Mouse (Mus musculus): ENCODE measurements around the gene Slc16a9.

The Slc16a9 gene

DNA sequence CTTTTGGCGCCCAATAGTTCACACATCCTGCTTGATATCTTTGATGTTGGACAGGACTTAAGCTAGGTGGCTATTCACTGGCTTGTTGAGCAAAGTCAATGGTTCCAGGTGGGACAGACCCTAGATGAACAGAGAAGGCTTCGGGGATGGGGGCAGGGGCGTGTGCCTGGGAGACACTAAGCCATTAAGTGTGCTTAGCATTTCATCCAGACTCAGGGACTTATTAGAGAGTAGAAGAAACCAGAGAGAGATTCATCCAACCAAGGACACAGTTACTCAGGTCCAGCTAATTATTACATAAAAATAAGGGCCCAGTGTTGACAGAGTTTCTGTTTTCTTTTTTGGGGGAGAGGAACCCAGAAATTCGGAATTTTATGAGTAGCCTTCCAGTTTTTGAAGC, 5.5 kb downstream of the Slc16a9 start:
- DNase-seq (ENCODE audit: low spot score), result no peak

- no peak for DNase-seq (ENCODE audit: low spot score)
These were observed 5.9 kb downstream of the Slc16a9 start for GRCm38 (mm10) chr10:70250766-70251165.

- DNase-seq (ENCODE audit: low spot score), result no peak
These were observed 9.8 kb downstream of the Slc16a9 start for GRCm38 (mm10) chr10:70254666-70255065.

DNA sequence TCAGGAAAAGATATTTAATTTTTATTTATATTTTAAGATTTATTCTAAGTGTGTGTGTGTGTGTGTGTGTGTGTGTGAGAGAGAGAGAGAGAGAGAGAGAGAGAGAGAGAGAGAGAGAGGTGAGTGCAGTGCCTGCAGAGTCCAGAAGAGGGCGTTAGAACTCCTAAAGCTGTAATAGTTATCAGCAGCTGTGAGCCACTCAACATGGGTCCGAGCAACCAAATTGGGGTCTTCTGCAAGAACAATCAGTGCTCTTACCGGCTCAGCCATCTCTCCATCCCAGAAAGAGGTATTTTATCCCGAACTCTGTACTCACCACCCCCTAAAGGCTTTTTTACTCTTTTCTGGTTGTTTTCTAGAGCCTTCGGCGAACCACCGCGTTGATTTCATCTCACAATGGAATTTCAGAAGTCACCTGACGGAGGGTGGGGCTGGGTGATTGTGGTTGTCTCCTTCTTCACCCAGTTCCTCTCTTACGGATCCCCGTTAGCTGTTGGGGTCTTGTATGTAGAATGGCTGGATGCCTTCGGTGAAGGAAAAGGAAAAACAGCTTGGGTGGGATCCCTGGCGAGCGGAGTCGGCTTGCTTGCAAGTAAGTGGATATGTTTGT, 10.8 kb downstream of the Slc16a9 start:
- no peak for DNase-seq (ENCODE audit: low spot score)

DNA sequence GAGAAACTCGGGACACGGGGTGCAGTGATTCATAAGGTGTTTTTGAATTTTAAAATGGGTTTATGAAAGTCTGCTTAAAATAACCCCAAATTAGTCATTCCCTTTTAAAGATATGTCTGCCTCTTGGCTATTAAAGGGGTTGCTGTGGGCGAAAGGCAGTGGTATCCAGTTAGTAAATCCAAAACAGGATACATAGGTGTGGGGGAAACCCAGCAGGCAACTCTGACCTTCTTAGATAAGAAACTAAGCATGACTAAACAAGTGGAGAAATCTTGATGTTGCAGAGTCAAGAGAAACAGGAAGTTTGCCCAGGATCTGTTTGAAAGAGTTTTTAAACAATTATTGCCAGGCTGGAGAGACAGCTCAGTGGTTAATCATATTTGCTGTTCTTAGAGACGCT, 12.1 kb downstream of the Slc16a9 start:
- DNase-seq (ENCODE audit: low spot score), result no peak

DNA sequence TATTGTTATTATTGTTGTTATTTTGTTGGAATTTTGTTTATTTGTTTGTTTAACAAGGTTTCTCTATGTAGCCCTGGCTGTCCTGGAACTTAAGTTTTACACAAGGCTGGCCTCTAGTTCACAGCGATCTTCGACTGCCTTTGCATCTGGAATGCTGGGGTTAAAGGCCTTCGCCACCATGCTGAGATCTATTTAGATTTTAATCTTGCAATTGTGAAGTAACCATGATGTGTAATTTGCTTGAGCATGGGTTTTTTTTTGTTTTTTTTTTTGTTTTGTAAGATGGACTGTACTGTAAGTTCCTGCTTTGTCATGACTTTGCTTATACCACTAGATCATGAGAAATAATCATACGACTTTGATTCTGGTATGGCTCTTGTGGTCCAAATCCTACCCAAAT, 16.0 kb downstream of the Slc16a9 start:
- no peak for DNase-seq (ENCODE audit: low spot score)

- no peak for DNase-seq (ENCODE audit: low spot score)
These were observed 17.2 kb downstream of the Slc16a9 start for GRCm38 (mm10) chr10:70262051-70262450.

DNA sequence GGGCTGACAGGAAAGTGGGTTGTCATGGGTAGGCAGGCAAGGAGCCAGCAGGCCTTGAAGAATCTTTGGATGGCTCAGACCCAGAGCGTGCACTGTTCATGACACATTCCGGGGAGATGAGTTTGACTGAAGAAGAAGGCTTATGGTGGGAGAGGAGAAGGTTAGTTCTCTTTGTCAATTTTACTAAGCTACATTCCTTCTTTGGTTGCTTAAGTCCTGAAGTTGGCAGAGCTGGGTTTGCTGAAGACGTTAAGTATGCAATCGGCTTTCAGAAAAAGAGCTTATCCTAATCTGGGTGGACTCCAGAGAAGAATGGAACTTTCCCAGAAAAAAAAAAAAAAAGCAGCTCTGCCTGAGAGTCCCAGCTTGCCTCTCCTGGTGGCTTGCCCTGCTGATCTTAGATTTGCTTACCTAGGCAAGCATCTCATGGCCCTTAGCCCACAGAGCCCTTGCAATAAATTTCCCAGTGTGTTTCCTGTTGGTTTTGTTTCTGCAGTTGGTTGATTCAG, 18.8 kb downstream of the Slc16a9 start:
- DNase-seq (ENCODE audit: low spot score), result no peak

GRCm38 (mm10) chr10:70264337-70265036, 19.6 kb downstream of the Slc16a9 start:
- DNase-seq (ENCODE audit: low spot score), result no peak

DNA sequence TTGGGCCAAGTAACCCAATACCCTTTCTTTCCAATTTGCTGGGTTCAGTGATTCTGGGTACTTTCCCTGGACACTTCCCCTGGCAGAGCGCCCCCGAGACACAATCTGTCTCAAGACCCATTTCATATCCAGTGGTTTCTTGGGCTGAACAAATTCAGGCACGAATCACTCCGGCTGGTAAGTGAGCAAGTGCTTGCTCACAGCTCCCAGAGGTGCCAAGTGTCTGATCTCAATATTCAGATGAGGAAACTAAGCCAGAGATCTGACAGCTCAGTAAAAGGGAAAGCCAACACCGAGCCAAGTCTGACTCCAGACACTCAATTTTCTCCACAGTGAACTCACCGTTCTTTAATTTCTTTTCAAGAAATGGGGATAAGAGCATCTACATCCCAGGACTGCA, 21.6 kb downstream of the Slc16a9 start:
- DNase-seq (ENCODE audit: low spot score), result no peak

DNA sequence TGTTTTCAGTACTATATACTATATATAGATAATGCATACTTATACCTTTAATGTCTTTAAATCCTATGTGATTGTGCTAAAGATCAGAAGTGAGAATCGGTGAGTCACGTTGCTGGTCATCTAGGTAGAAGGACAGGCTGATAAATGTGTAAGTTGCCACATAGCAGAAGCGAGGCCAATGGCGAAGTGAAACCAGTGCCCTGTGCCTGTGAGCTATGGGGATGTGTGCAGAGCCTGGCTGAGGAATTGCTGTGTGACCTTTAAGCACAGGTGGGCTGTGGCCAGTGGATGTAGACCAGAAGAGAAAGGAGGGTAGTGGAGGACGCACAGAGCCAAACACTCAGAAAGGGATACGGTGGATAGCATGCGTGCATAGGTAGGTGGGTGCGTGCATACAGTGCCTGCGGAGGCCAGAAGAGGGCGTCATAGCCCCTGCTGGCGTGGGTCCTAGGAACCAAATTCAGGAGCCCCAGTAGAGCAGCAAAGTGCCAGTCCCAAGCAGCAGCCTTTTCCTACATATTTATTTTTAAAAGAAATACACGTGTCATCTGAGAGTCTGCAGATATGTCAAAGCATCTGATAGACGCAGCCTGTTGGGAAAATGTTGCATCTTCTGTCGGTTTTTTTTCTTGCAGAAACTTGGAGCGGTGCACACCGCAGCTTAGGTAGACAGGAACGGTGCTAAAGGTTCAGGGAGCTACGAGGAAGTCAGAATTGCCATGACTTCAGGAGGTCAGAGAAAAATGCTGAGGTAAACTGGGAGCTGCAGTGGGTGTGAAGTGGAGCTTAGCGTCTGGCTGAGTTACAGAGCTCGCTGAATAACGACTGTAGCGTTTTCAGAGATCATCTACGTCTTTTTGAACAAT, 23.9 kb downstream of the Slc16a9 start:
- DNase-seq (ENCODE audit: low spot score), result no peak

- no peak for DNase-seq (ENCODE audit: low spot score)
These were observed 24.5 kb downstream of the Slc16a9 start for GRCm38 (mm10) chr10:70269447-70269787.

DNA sequence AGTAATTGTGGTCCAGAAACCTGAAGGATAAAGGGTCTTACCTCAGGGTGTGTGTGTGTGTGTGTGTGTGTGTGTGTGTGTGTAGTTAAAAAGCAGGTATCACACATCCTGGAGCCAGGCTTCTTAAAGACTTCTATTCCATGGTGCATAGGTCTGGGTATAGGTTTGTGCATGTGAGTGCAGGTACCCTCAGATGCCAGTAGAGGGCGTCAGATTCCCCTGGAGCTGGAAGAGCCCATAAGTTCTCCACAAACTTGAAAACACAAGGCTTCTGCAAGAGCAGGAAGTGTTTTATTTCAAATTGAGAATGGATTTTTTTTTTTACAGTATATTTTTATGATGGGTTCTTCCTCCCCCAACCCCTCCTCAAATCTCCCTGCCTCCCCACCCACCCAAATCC, 31.8 kb downstream of the Slc16a9 start:
- DNase-seq (ENCODE audit: low spot score), result no peak

- DNase-seq (ENCODE audit: low spot score), result no peak
These were observed 34.4 kb downstream of the Slc16a9 start for GRCm38 (mm10) chr10:70279349-70279748.

DNA sequence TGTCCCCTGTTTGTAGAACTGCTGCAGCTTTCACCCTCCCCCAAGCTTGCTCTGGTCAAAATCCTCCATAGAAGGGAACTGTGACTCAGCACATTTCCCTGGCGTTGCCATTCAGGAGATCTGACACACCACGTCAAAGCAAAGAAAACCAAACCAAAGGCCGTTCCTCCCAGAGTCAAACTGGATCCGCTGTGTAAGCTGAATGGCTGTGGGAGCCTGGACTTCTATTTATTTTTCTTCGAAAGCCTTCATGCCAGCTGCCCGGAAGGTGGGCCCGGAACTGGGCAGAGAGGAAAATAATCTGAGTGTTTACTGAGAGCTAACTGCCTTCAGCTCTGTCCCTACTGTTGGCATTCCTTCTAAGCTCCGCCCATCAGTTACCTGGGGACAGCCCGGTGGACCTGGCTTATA, 42.9 kb downstream of the Slc16a9 start:
- no peak for DNase-seq (ENCODE audit: low spot score)

- DNase-seq (ENCODE audit: low spot score), result no peak
These were observed 43.8 kb downstream of the Slc16a9 start for GRCm38 (mm10) chr10:70288406-70289327.

DNA sequence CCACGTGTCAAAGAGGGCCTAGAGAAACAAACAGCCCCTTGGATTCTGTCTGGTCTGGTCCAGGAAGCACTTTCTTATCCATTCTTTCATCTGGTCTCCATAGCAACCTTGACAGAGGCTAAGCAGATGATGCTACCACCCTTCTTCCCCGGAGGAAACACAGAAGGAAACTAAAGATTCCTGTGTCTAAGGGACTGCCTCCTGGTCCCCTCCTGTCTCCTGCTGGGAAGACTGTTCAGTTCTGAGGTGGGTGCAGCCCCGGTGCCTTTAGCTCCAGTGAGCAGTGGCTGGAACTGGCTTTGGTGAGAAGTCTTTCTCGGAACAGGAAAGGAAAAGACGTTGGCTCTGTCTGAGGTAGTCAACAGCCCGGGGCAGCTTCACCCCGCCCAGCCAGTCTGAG, 47.1 kb downstream of the Slc16a9 start:
- no peak for DNase-seq (ENCODE audit: low spot score)

GRCm38 (mm10) chr10:70294094-70294493, 49.2 kb downstream of the Slc16a9 start:
- no peak for DNase-seq (ENCODE audit: low spot score)

GRCm38 (mm10) chr10:70296531-70297366, 51.8 kb downstream of the Slc16a9 start:
- peak; percentile 71 for DNase-seq (ENCODE audit: low spot score)

GRCm38 (mm10) chr10:70299118-70299517, 54.2 kb downstream of the Slc16a9 start:
- no peak for DNase-seq (ENCODE audit: low spot score)

DNA sequence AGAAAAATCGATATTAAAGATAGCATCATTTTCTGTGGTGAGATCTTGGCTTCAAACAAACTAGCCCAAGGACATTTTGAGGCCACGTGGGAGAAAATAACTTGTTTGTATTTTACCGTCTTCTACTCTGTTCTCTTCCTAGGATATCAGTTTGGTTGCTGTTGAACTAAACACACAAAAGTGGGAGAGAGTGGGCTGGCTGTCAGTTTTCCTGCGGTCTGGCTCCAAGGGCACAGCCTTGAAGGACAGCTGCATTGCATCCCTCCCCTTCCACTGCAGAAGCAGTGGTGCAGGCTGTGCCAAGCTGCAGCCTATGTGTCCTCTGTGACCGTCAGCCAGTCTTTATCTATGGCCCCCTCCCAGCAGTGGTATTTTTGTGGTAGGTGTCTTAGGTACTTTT, 54.8 kb downstream of the Slc16a9 start:
- DNase-seq (ENCODE audit: low spot score), result no peak
